ENCODE assay signal across 10 mouse cellular contexts in genomic region chr19:36883119-36883518, GRCm38 (mm10). TPM values are rescaled to one million over a fixed set of nuclear protein-coding genes. Genes with fewer than 3 reads are reported as not detected.
A peak's percentile ranks its signal among the peaks of the same experiment; 100 is the strongest.
DNase-seq lines count a peak whose midpoint lies in the region; ATAC-seq and TF ChIP-seq lines count a peak whose summit lies in the region.
"Had no signal": no experiment of that assay in that cellular context is flagged by ENCODE, and none has a peak within 500 bp of the region (broad histone marks: within the 10 kb centered on the region; RNA-seq: fewer than 3 reads in every experiment).

No protein-coding gene starts in this region.

- 75% methylated on average over 6 of the region's 6 CpGs for WGBS in forebrain, postnatal 0 days

- H3K27ac ChIP-seq in ES-Bruce4 (ENCODE audit: insufficient read depth, low read length), result no peak overlapping the region
- H3K27ac ChIP-seq in forebrain, postnatal 0 days (ENCODE audit: low read depth, low read length), result no peak overlapping the region
- H3K27ac ChIP-seq: macrophage; stomach, embryonic 15.5 days had no signal

- intact Hi-C loops in gastrocnemius, postnatal 14 days (cut with DNase I; ENCODE audit: low total_unique reads), result loop anchor here (5.0 kb wide), 1 partner anchor 39 kb away; no protein-coding TSS in a partner anchor

- TF ChIP-seq CTCF in ES-Bruce4 (IDR thresholded peaks at IDR 0.05; ENCODE audit: low read depth, low read length), result peak; percentile 32
- peak; percentile 55 for TF ChIP-seq CTCF in forebrain, postnatal 0 days (IDR thresholded peaks at IDR 0.05; ENCODE audit: low read depth)

- no peak for TF ChIP-seq EP300 in ES-Bruce4 (IDR thresholded peaks at IDR 0.05; ENCODE audit: insufficient read depth, low read depth, low read length)

- H3K27me3 ChIP-seq in ES-Bruce4 (ENCODE audit: control insufficient read depth, insufficient read depth, low read length, poor library complexity, severe bottlenecking), result no peaks in the 10 kb centered on the region
- no peaks in the 10 kb centered on the region for H3K27me3 ChIP-seq in forebrain, postnatal 0 days (ENCODE audit: insufficient read depth, low read length)
- H3K27me3 ChIP-seq: stomach, embryonic 15.5 days had no signal

- H3K36me3 ChIP-seq in ES-Bruce4 (ENCODE audit: control insufficient read depth, insufficient read depth, low read length, poor library complexity, severe bottlenecking), result peaks cover 90% of the 10 kb centered on the region
- H3K36me3 ChIP-seq in forebrain, postnatal 0 days (ENCODE audit: insufficient read depth), result peaks cover 73% of the 10 kb centered on the region

- H3K4me3 ChIP-seq in ES-Bruce4 (ENCODE audit: low read depth, low read length), result no peak overlapping the region
- H3K4me3 ChIP-seq in forebrain, postnatal 0 days (ENCODE audit: low read depth, low read length), result no peak overlapping the region
- H3K4me3 ChIP-seq: stomach, embryonic 15.5 days had no signal

- H3K9ac ChIP-seq in ES-Bruce4 (ENCODE audit: low read depth, poor library complexity, severe bottlenecking), result no peak overlapping the region
- no peak overlapping the region for H3K9ac ChIP-seq in forebrain, postnatal 0 days
- H3K9ac ChIP-seq: stomach, embryonic 15.5 days had no signal

- H3K4me1 ChIP-seq in ES-Bruce4 (ENCODE audit: control insufficient read depth, insufficient read depth, low read length), result no peaks in the 10 kb centered on the region
- no peaks in the 10 kb centered on the region for H3K4me1 ChIP-seq in forebrain, postnatal 0 days (ENCODE audit: insufficient read depth)
- H3K4me1 ChIP-seq: stomach, embryonic 15.5 days had no signal

- TF ChIP-seq POLR2A in ES-Bruce4 (IDR thresholded peaks at IDR 0.05; ENCODE audit: insufficient read depth, low read length), result no peak

- ATAC-seq in cerebellum, adult (ENCODE audit: insufficient number of reproducible peaks, low FRiP score, low TSS enrichment), result no peak
- ATAC-seq in forebrain, postnatal 0 days, result peak; percentile 43

- no peak overlapping the region for H3K4me2 ChIP-seq in forebrain, postnatal 0 days (ENCODE audit: low read depth)
- H3K4me2 ChIP-seq: stomach, embryonic 15.5 days had no signal

- H3K9me3 ChIP-seq in ES-Bruce4 (replicated peaks; ENCODE audit: control insufficient read depth, insufficient read depth, low read length, poor library complexity, severe bottlenecking), result no peaks in the 10 kb centered on the region
- no peaks in the 10 kb centered on the region for H3K9me3 ChIP-seq in forebrain, postnatal 0 days (ENCODE audit: low read length)
- H3K9me3 ChIP-seq: stomach, embryonic 15.5 days had no signal

- DNase-seq in cerebellum, adult 9-10 months, result peak; percentile 25
- DNase-seq in layer of hippocampus, adult 11-12 months (ENCODE audit: low spot score), result peak; percentile 35
- no peak for DNase-seq in layer of hippocampus, adult 9-10 months (ENCODE audit: low spot score)
- DNase-seq in forebrain, postnatal 0 days, result peak; percentile 58
- DNase-seq in retina, postnatal 1 day, result peak; percentile 61
- no peak for DNase-seq in gastrocnemius, postnatal 14 days

RNA-seq across cellular contexts. Expression of gene Fgfbp3, which starts 36.3 kb away (rescaled TPM):
- polyA plus RNA-seq in ES-Bruce4 (2011; ENCODE audit: insufficient read depth, insufficient read length, low read depth, missing spikeins), result 2.3 and 2.5 TPM in 2 replicates
- 33.0 and 44.8 TPM in 2 replicates for total RNA-seq in forebrain, postnatal 0 days (2014; rRNA removed)
- 40.0 and 41.6 TPM in 2 replicates for polyA plus RNA-seq in forebrain, postnatal 0 days (2015; fragmentation: Nextera tagmentation; extraction: Ambion mirVana)
- 1 to 10 TPM; 1.2 to 2.9 TPM for total RNA-seq in gastrocnemius, postnatal 14 days (2021)

RNA-seq across cellular contexts. Expression of gene Btaf1, which starts 42.8 kb away (rescaled TPM):
- polyA plus RNA-seq in ES-Bruce4 (2011; ENCODE audit: insufficient read depth, insufficient read length, low read depth, missing spikeins), result 46.3 and 49.9 TPM in 2 replicates
- 23.0 and 25.0 TPM in 2 replicates for total RNA-seq in forebrain, postnatal 0 days (2014; rRNA removed)
- 2.4 and 3.3 TPM in 2 replicates for polyA plus RNA-seq in forebrain, postnatal 0 days (2015; fragmentation: Nextera tagmentation; extraction: Ambion mirVana)
- total RNA-seq in gastrocnemius, postnatal 14 days (2021), result 1 to 10 TPM; 6.3 to 9.9 TPM

RNA-seq across cellular contexts. Expression of gene Tnks2, which starts 49.1 kb away (rescaled TPM):
- 415 and 422 TPM in 2 replicates for polyA plus RNA-seq in ES-Bruce4 (2011; ENCODE audit: insufficient read depth, insufficient read length, low read depth, missing spikeins)
- 175 and 182 TPM in 2 replicates for total RNA-seq in forebrain, postnatal 0 days (2014; rRNA removed)
- polyA plus RNA-seq in forebrain, postnatal 0 days (2015; fragmentation: Nextera tagmentation; extraction: Ambion mirVana), result 16.8 and 24.3 TPM in 2 replicates
- 100 to 1,000 TPM; 109 to 116 TPM for total RNA-seq in gastrocnemius, postnatal 14 days (2021)

Comparison
In these comparisons a context has a peak if more than half of its experiments do, and no peak if none do; other contexts are left out.
1. DNase-seq: peak in cerebellum, adult 9-10 months (single experiment), layer of hippocampus, adult 11-12 months (single experiment), forebrain, postnatal 0 days (single experiment) and retina, postnatal 1 day (single experiment); none in layer of hippocampus, adult 9-10 months (single experiment) and gastrocnemius, postnatal 14 days (single experiment).